Mouse (Mus musculus): ENCODE measurements around the gene Phf12.
A peak's percentile ranks its signal among the peaks of the same experiment; 100 is the strongest.
"Not testable (repeated sequence)": the region's sequence is repeated elsewhere in the genome, so short reads cannot be mapped to it uniquely, and the experiment has no call there.

The Phf12 gene

DNA sequence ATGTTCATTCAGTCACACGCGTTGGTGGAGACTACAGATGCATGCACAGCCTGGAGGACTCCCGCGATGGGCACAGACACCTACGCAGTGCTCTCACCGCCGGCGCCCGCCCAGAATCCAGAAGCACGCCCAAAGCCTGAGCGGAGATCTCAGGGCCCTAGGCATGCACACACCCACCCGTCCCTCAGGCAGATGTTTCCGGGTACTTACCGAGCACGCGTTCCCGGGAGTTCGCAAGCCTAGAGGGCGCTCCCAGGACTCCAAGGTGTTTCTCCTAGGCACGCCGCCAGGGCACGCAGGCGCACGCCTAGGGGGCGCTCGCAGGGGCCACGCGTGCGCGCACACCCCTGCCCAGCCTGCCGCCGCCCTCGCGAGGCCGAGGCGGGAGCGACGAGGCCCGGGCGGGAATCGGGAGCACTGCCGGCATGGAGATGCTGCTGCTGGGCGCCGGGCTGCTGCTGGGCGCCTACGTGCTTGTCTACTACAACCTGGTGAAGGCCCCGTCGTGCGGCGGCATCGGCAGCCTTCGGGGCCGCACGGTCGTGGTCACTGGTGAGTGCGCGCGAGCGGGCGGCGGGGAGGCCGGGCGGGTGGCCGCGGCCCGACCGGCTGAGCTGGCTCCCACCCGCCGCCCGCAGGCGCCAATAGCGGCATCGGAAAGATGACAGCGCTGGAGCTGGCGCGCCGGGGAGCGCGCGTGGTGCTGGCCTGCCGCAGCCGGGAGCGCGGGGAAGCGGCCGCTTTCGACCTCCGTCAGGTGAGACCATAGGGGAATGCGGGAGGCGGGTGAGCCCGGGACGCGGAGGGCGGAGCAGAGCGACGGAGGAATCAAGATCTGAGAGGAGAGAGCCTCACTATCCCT, 49.6 kb downstream of the Phf12 start, which contains the start of gene Dhrs13:
TSS of gene Dhrs13 (plus strand) at position 334 of the 862 bp plus-strand sequence.
- DNase-seq (ENCODE audit: low spot score) = peak; percentile 52

DNA sequence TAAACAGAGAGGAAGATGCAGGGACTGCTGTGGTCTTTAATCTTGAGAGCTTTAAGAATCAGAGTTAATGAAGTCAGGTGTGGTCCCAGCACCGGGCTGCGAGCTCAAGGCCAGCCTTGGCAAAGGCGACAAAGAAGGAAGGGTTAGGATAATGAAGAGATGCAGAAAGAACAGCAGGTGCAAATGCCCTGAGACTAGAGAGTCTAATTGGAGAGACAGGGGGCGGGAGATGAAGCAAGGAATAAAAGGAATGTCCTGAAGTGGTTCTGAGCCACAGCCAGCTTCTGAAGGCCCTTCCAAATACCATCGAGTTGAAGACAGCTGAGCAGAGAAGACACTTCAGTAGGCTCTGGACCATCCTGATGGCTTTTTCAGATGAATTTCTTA, 50.2 kb downstream of the Phf12 start:
- DNase-seq (ENCODE audit: low spot score) = no peak

DNA sequence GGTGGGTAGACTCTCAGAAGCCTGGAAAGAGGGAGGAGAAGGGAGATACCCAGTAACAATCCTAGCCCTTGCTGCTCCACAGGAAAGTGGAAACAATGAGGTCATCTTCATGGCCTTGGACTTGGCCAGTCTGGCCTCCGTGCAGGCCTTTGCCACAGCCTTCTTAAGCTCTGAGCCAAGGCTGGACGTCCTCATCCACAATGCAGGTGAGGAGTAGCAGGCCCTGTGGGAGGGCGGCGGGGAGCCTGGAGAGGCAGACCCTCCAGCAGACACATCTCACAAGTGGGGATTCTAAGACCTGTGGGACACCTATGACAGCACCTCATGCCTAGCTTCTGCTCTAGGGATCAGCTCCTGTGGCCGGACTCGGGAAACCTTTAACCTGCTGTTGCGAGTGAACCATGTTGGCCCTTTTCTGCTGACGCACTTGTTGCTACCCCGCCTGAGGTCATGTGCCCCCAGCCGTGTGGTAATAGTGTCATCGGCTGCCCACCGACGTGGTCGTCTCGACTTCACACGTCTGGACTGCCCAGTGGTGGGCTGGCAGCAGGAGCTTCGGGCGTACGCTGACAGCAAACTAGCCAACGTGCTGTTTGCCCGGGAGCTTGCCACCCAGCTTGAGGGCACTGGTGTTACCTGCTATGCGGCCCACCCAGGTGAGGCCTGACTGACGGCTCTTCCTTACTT, 51.5 kb downstream of the Phf12 start:
- no peak for DNase-seq (ENCODE audit: low spot score)

DNA sequence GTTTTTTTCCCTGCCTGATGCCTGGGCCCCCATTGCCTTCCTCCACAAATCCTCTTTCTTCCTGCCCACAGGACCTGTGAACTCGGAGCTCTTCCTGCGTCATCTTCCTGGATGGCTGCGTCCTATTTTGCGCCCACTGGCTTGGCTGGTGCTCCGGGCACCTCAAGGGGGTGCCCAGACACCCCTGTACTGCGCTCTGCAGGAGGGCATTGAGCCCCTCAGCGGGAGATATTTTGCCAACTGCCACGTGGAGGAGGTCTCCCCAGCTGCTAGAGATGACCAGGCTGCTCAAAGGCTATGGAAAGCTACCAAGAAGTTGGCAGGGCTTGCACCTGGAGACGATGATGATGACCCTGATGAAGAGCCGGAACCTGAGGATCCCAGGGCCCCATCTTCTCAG, 54.2 kb downstream of the Phf12 start:
- DNase-seq (ENCODE audit: low spot score) = no peak

- DNase-seq (ENCODE audit: low spot score) = no peak
These were observed 55.5 kb downstream of the Phf12 start, which contains the start of gene Flot2 for GRCm38 (mm10) chr11:78037831-78038752. Flot2 (plus strand) TSS chr11:78037931.

GRCm38 (mm10) chr11:78040878-78041277, 58.3 kb downstream of the Phf12 start:
- DNase-seq (ENCODE audit: low spot score) = no peak

- not testable (repeated sequence) for DNase-seq (ENCODE audit: low spot score)
These were observed 59.8 kb downstream of the Phf12 start for GRCm38 (mm10) chr11:78042290-78042870.

DNA sequence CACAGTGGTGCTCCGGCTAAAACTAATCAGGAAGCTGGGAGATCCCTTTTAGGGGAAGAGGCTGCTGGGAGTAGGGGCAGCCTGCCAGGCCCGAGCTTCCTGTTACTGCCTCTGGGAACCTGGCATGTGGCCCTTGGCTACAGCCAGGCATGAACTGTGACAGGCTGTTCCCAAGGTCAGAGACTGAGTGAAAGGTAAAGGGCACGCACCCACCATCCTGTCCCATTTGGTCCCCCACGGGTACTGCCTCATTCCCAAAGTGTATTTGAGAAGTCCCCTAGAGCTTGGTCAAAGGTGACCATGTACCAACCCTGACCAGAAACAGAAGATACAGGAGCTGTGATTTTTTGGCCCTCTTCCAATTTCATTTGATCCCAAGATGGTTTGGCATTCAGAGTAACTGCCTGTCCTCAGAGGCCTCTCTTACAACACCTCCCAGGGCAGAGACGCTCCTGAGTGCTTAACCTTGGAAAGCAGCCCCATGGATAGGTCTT, 62.3 kb downstream of the Phf12 start:
- DNase-seq (ENCODE audit: low spot score) = no peak

DNA sequence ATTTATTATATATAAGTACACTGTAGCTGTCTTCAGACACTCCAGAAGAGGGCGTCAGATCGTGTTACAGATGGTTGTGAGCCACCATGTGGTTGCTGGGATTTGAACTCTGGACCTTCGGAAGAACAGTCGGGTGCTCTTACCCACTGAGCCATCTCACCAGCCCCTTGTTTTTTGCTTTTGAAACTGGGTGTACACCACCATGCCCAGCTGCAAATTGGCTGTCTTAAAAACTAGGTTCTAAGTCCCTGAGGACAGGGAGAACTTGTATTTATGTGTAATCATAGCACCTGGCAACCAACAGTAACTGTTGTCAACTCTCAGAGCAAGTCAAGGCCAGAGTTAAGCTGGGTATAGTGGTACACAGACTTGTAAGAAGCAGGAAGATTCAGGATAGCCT, 66.1 kb downstream of the Phf12 start:
- DNase-seq (ENCODE audit: low spot score) = not testable (repeated sequence)

GRCm38 (mm10) chr11:78053078-78053477, 70.5 kb downstream of the Phf12 start:
- DNase-seq (ENCODE audit: low spot score) = no peak

DNA sequence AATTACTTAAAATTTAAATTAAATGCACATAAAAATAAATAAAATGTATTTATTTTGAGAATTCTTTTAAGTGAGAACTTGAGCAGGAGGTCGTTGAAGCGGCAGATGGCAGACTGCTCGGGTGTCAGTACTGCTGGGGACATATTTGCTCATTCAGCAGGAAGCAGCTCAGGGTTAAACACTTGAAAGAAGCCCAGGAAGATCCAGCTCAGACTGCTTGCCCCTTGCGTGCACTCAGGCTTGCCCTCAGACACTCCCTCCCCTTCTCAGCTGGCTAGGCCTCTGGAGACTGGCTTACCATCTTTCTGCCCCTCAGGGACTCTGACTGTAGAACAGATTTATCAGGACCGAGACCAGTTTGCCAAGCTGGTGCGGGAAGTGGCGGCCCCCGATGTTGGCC, 74.4 kb downstream of the Phf12 start:
- no peak for DNase-seq (ENCODE audit: low spot score)

GRCm38 (mm10) chr11:78059833-78060757, 77.5 kb downstream of the Phf12 start:
- no peak for DNase-seq (ENCODE audit: low spot score)

GRCm38 (mm10) chr11:78062563-78062962, 80.0 kb downstream of the Phf12 start:
- DNase-seq (ENCODE audit: low spot score) = no peak

DNA sequence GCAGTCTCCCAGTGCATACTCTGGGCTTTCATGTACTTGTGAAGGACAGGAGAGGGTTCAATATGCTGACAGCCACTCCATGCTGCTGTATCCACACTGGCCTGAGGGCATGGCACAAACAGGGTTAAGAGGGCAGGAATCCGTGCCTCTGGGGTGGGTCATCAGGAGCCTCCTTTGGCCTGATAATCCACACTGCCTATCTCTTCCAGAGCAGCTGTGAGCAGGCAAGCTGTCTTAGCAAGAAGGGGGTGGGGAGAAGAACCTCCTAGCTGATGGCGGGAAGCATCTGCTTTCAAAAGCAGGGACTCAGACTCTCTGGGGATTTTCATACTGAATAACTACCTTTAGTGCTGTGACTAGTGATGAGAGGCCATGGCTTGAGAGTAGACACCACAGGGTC, 83.4 kb downstream of the Phf12 start:
- no peak for DNase-seq (ENCODE audit: low spot score)

GRCm38 (mm10) chr11:78066641-78067040, 84.1 kb downstream of the Phf12 start:
- DNase-seq (ENCODE audit: low spot score) = no peak

GRCm38 (mm10) chr11:78067566-78067965, 85.0 kb downstream of the Phf12 start:
- no peak for DNase-seq (ENCODE audit: low spot score)

- DNase-seq (ENCODE audit: low spot score) = no peak
These were observed 86.6 kb downstream of the Phf12 start for GRCm38 (mm10) chr11:78069130-78069529.

DNA sequence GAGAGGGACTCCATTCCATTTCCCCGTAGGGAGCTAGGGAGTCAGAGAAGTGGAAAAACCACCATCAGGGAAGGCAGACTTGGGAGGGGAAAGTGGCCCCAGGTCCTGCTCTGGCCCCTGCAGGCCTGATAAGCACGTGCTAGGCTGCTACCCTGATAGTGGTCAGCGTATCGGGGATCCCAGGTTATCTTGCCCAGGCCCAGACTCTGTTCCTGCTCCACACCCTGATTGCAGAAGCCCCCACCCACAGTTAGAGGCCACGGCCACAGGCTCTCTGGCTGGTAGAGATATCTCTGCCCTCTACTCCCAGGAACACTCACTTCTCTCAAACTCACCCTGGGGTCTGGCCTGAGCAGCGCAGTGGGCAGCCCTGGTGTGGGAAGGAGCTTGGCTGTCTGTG, 87.1 kb downstream of the Phf12 start:
- no peak for DNase-seq (ENCODE audit: low spot score)

DNA sequence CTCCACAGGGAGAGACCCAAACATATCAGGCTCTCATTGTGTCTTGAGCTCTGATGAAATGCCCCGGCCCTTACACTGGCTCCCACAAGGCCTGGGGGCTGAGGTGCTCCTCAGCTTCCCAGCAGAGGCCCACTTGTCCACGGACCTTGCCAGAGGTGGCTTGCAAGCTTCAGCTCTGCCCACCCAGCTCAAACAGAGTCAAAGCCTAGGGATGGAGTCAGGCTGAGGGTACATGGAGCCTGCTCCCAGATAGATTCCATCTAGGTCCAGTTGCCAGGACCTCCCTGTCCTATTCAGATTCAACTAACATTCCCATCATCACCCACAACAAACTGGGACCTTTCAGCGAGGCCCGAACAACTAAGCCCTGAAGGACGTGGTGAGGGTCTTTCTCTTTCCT, 89.4 kb downstream of the Phf12 start:
- DNase-seq (ENCODE audit: low spot score) = no peak

DNA sequence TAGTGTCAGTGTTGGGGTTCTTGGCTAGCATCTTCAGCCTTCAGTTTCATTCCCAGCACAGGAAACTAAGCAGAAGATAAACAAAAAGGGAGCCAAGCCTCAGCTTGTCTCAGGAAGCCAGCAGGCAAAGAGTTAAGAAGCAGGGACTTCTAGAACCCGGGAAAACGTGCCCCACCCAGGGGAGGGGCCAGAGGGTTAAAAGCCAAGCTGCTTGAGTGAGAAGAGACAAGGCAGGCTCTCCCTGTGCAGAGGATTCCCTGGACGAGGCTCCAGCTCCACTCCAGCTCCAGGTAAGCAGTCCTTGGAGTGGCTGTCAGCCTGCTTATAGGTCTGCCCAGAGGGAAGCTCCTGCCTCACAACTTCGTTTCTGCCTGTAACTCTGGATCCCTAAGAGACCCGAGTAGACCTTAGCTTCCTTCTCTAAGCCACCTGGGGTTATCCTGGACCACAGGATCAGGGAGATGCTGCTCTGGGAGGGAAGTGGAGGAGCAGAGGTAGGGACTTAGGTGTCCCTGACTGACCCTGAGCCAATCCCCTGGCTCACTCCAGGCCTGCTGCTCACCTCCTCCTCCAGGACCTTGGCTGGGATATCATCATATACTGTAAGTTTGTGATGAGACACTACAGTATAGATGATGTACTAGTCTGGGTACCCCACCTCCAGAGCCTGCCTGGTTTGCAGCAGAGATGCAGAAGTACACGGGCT, 90.0 kb downstream of the Phf12 start:
- DNase-seq (ENCODE audit: low spot score) = no peak

All from urinary bladder, postnatal 10 days (tissue).